Mouse (Mus musculus) leukemia stem cell, adult 10-12 weeks (primary cell): Measurements from ENCODE around the gene Olfr1105. TPM values are rescaled to one million over a fixed set of nuclear protein-coding genes. Genes with fewer than 3 reads are reported as not detected.

Source experiments
- polyA plus RNA-seq: library from polyadenylated mRNA; stranded (reverse); fragments of >175 nt; gene quantifications from 2 replicates; pipeline ENCODE4 v1.2.3, GENCODE M21; 2012; ENCODE audit warnings: low replicate concordance

Olfr1105 gene
- polyA plus RNA-seq: not detected in 2 replicates

DNA sequence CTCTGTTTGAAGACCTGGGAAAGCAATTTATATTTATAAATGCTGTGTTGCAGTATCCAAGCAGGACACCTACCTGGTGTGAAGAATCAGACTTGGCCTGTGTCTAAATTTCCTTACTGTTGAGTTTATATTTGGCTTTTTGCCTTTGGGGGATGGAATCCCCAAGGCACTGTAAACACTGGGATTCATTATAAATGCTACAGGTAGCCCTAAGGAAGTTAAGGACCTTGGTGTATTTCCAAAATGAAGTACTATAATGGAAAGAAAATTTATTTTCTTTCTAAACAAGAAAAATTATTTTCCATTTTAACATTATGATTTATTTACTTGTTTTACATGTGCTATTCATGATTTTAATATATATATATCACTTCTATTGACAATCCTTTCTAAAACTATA is at the start of gene Olfr1105:
Gene Olfr1105 (minus strand): TSS at position 101 of the 400 bp plus-strand sequence.

DNA sequence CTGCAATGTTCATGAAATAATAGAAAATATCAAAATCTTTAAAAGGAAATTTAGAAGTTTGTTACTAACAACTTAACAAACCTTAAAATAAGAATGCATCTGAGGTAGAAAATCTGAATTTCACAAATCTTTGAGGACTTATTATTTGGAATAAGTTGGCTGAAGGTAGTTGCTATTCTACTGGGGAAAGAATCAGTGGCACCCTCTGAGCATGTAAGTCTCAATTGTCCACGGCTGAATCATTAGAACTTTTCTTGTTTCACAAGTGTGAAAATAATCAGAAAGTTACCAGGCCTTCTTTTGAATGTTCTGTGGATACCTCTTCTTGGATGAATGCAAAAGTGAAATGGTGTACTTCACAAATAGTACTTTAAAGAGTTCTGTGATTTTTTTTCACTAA is 39.4 kb upstream of the Olfr1105 start, which contains the start of gene Olfr1107:
Gene Olfr1107 (minus strand): TSS at position 101 of the 400 bp plus-strand sequence.

DNA sequence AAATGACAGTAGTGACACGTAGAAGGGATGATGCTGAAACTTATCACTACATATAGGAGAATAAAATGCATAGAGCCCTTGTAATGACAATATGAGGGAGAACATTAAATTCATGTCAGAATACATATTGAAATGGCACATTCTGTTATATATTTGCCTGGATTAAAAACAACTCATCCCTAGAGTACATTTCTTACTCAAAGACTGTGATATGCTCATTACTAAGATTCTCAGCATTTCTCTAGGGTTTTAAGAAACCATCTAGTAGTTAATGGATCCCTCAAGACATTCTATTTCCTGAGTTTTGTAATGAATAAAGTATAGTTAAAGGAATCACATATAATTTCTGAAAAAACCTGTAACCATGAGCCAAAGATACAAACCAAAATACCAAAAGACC is 15.8 kb upstream of the Olfr1105 start, which contains the start of gene Olfr1106:
Gene Olfr1106 (minus strand): TSS at position 101 of the 400 bp plus-strand sequence.

DNA sequence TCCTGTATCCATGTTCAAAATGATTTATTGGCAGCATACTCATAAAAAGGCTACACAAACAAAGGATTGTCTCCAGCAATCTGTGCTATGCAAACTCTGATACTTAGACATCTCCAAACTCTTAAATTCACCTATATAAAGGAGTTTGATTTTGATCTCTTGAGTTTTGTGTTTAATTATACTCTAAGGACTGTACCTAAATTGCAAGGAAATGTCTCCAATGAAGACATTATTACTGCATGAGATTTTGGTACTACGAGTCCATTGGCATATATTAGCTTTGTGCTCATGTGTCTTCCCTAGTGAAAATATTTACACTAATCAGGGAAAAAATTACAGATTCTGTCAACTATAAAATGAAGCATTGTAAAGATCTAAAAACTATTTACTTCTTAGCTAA is 9.4 kb downstream of the Olfr1105 start, which contains the start of gene Olfr1104:
Gene Olfr1104 (minus strand): TSS at position 101 of the 400 bp plus-strand sequence.

DNA sequence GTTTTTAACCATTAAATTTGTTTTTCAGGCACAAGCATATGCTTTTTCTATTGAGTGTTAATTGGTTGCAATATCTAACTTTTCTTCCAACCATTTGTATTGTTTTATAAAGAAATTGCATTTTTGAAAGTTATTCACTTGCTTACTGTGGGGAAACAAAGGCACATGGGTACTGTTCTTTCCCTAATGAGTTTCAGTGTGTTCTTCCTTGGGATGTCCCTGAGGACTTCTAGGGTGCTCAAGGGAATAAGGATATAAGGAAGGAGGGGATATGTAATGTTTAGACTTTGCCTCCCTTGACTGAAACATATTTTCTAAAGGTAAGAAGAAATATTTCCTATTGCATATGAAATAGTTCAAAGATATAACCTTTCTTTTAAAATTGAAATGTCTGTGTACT is 38.2 kb downstream of the Olfr1105 start, which contains the start of gene Olfr1102:
Gene Olfr1102 (plus strand): TSS at position 301 of the 400 bp plus-strand sequence.

DNA sequence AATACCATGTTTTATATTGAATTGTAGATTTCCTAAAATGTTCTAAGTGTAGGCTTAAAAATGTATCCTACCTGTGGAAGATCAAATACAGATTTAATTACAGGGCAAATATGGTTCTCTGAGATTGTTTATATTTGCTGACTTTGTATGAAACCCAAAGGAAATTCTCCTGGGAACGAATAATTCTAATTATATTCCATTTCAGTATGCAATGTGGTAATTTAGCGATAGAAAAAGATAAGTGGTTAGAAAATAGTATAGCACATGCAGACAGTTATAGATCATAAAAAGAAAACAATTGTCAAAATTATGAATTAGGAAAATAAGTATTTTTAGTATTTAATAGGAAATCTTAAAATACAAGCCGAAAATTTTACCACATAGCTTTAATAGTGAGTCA is 45.2 kb downstream of the Olfr1105 start, which contains the start of gene Olfr1101:
Gene Olfr1101 (minus strand): TSS at position 101 of the 400 bp plus-strand sequence.

Other genes starting within 250 kb of the Olfr1105 start
- not detected in 2 replicates for gene Olfr141, start 226.5 kb downstream of the Olfr1105 start, polyA plus RNA-seq
- not detected in 2 replicates for gene Olfr1094, start 211.9 kb downstream of the Olfr1105 start, polyA plus RNA-seq
- not detected in 2 replicates for gene Olfr1095, start 184.8 kb downstream of the Olfr1105 start, polyA plus RNA-seq
- gene Gm13723, start 161.7 kb downstream of the Olfr1105 start, polyA plus RNA-seq: not detected in 2 replicates
- gene Olfr1097, start 144.3 kb downstream of the Olfr1105 start, polyA plus RNA-seq: not detected in 2 replicates
- not detected in 2 replicates for gene Olfr1098, start 112.0 kb downstream of the Olfr1105 start, polyA plus RNA-seq
- gene Olfr1099, start 75.8 kb downstream of the Olfr1105 start, polyA plus RNA-seq: not detected in 2 replicates
- not detected in 2 replicates for gene Olfr1100, start 56.6 kb downstream of the Olfr1105 start, polyA plus RNA-seq
- not detected in 2 replicates for gene Olfr1101, start 45.3 kb downstream of the Olfr1105 start, polyA plus RNA-seq
- gene Olfr1102, start 38.1 kb downstream of the Olfr1105 start, polyA plus RNA-seq: not detected in 2 replicates
- gene Olfr1104, start 9.5 kb downstream of the Olfr1105 start, polyA plus RNA-seq: not detected in 2 replicates
- not detected in 2 replicates for gene Olfr1106, start 15.7 kb upstream of the Olfr1105 start, polyA plus RNA-seq
- gene Olfr1107, start 39.3 kb upstream of the Olfr1105 start, polyA plus RNA-seq: not detected in 2 replicates
- not detected in 2 replicates for gene Olfr1109, start 59.5 kb upstream of the Olfr1105 start, polyA plus RNA-seq
- not detected in 2 replicates for gene Olfr259, start 78.0 kb upstream of the Olfr1105 start, polyA plus RNA-seq
- 0.09 TPM in 1 of 2 replicates, not detected in the other for gene Olfr1110, start 103.8 kb upstream of the Olfr1105 start, polyA plus RNA-seq
- not detected in 2 replicates for gene Olfr1111, start 116.1 kb upstream of the Olfr1105 start, polyA plus RNA-seq
- gene Olfr1112, start 151.3 kb upstream of the Olfr1105 start, polyA plus RNA-seq: not detected in 2 replicates
- not detected in 2 replicates for gene Olfr1113, start 172.4 kb upstream of the Olfr1105 start, polyA plus RNA-seq
- gene Olfr1115, start 211.5 kb upstream of the Olfr1105 start, polyA plus RNA-seq: not detected in 2 replicates
- gene Olfr1116, start 231.0 kb upstream of the Olfr1105 start, polyA plus RNA-seq: 0.02 TPM in 1 of 2 replicates, not detected in the other